Mouse (Mus musculus): Measurements from ENCODE around the gene Syde2. TPM values are rescaled to one million over a fixed set of nuclear protein-coding genes. Genes with fewer than 3 reads are reported as not detected.
"Not testable (repeated sequence)": the region's sequence is repeated elsewhere in the genome, so short reads cannot be mapped to it uniquely, and the experiment has no call there.

Gene Syde2
- polyA plus RNA-seq, 1 experiment from 2014 or later: 1.3 TPM

- Histone ChIP-seq H3K9me3 (replicated peaks) (no peaks in the 10 kb centered on the region), H3K27ac (no peak overlapping the region), H3K4me3 (no peak overlapping the region), H3K27me3 (ENCODE audit: low read depth, poor library complexity, severe bottlenecking) (peaks cover 34% of the 10 kb centered on the region), H3K4me1 (peaks cover 36% of the 10 kb centered on the region), H3K36me3 (no peaks in the 10 kb centered on the region)
- no peak for DNase-seq (ENCODE audit: low spot score)
- 92% methylated on average over 7 of the region's 7 CpGs for WGBS
Observed at GRCm38 (mm10) chr3:145985333-145985925, 2.2 kb upstream of the Syde2 start.

- no peaks in the 10 kb centered on the region for H3K9me3 ChIP-seq (replicated peaks)
- peaks cover 34% of the 10 kb centered on the region for H3K27me3 ChIP-seq (ENCODE audit: low read depth, poor library complexity, severe bottlenecking)
- 68% methylated on average over 6 of the region's 6 CpGs for WGBS
- H3K4me1 ChIP-seq: peaks cover 36% of the 10 kb centered on the region
- no peak overlapping the region for H3K27ac ChIP-seq
- H3K36me3 ChIP-seq: peaks cover 4% of the 10 kb centered on the region; the same call in 1 of the 2 replicates
- H3K4me3 ChIP-seq: peak overlapping the region; percentile 75; the same call in 1 of the 2 replicates
- DNase-seq (ENCODE audit: low spot score): no peak
Observed at GRCm38 (mm10) chr3:145986317-145987001, 1.2 kb upstream of the Syde2 start.

GRCm38 (mm10) chr3:145987970-145988683, 457 bp downstream of the Syde2 start:
- DNase-seq (ENCODE audit: low spot score): peak; percentile 73
- Histone ChIP-seq H3K4me1 (peaks cover 36% of the 10 kb centered on the region), H3K27ac (peak overlapping the region; percentile 91), H3K4me3 (peak overlapping the region; percentile 75), H3K9me3 (replicated peaks) (no peaks in the 10 kb centered on the region), H3K36me3 (peaks cover 4% of the 10 kb centered on the region; the same call in 1 of the 2 replicates), H3K27me3 (ENCODE audit: low read depth, poor library complexity, severe bottlenecking) (peaks cover 34% of the 10 kb centered on the region)
- WGBS: under 1% methylated on average over 100 of the region's 101 CpGs

- peak; percentile 72 for DNase-seq (ENCODE audit: low spot score)
- Histone ChIP-seq H3K27ac (peak overlapping the region; percentile 91), H3K36me3 (peaks cover 4% of the 10 kb centered on the region; the same call in 1 of the 2 replicates), H3K27me3 (ENCODE audit: low read depth, poor library complexity, severe bottlenecking) (peaks cover 34% of the 10 kb centered on the region), H3K9me3 (replicated peaks) (no peaks in the 10 kb centered on the region), H3K4me3 (peak overlapping the region; percentile 75), H3K4me1 (peaks cover 36% of the 10 kb centered on the region)
- WGBS: under 1% methylated on average over 44 of the region's 45 CpGs
Observed at GRCm38 (mm10) chr3:145988684-145989575, 1.3 kb downstream of the Syde2 start.

- 10% methylated on average over 11 of the region's 11 CpGs for WGBS
Observed at GRCm38 (mm10) chr3:145989576-145990081, 2.0 kb downstream of the Syde2 start.

GRCm38 (mm10) chr3:145991130-145991529, 3.5 kb downstream of the Syde2 start:
- DNase-seq (ENCODE audit: low spot score): no peak
- H3K4me1 ChIP-seq: peaks cover 32% of the 10 kb centered on the region
- peaks cover 21% of the 10 kb centered on the region for H3K27me3 ChIP-seq (ENCODE audit: low read depth, poor library complexity, severe bottlenecking)
- no peaks in the 10 kb centered on the region for H3K9me3 ChIP-seq (replicated peaks)
- peaks cover 4% of the 10 kb centered on the region; the same call in 1 of the 2 replicates for H3K36me3 ChIP-seq
- 86% methylated on average over 13 of the region's 13 CpGs for WGBS
- no peak overlapping the region for H3K27ac ChIP-seq
- H3K4me3 ChIP-seq: no peak overlapping the region

More at GRCm38 (mm10) chr3:145989576-145990081, 2.0 kb downstream of the Syde2 start:
- Histone ChIP-seq H3K27ac (no peak overlapping the region), H3K27me3 (ENCODE audit: low read depth, poor library complexity, severe bottlenecking) (peaks cover 34% of the 10 kb centered on the region), H3K36me3 (peaks cover 4% of the 10 kb centered on the region; the same call in 1 of the 2 replicates), H3K9me3 (replicated peaks) (no peaks in the 10 kb centered on the region), H3K4me3 (peak overlapping the region; percentile 75), H3K4me1 (peaks cover 32% of the 10 kb centered on the region)
- no peak for DNase-seq (ENCODE audit: low spot score)

- peaks cover 31% of the 10 kb centered on the region for H3K4me1 ChIP-seq
- DNase-seq (ENCODE audit: low spot score): no peak
Observed at GRCm38 (mm10) chr3:145991976-145992730, 4.5 kb downstream of the Syde2 start.

GRCm38 (mm10) chr3:145992796-145993195, 5.1 kb downstream of the Syde2 start:
- H3K27me3 ChIP-seq (ENCODE audit: low read depth, poor library complexity, severe bottlenecking): peaks cover 10% of the 10 kb centered on the region
- H3K27ac ChIP-seq: no peak overlapping the region
- H3K9me3 ChIP-seq (replicated peaks): no peaks in the 10 kb centered on the region
- 96% methylated on average over 10 of the region's 10 CpGs for WGBS
- no peak overlapping the region for H3K4me3 ChIP-seq
- peaks cover 4% of the 10 kb centered on the region; the same call in 1 of the 2 replicates for H3K36me3 ChIP-seq
- DNase-seq (ENCODE audit: low spot score): no peak
- H3K4me1 ChIP-seq: peaks cover 25% of the 10 kb centered on the region

More at GRCm38 (mm10) chr3:145991976-145992730, 4.5 kb downstream of the Syde2 start:
- Histone ChIP-seq H3K27ac (no peak overlapping the region), H3K4me3 (no peak overlapping the region), H3K9me3 (replicated peaks) (no peaks in the 10 kb centered on the region), H3K27me3 (ENCODE audit: low read depth, poor library complexity, severe bottlenecking) (peaks cover 14% of the 10 kb centered on the region), H3K36me3 (peaks cover 4% of the 10 kb centered on the region; the same call in 1 of the 2 replicates)
- WGBS: 86% methylated on average over 10 of the region's 10 CpGs

- H3K9me3 ChIP-seq (replicated peaks): no peaks in the 10 kb centered on the region
- H3K4me1 ChIP-seq: peaks cover 16% of the 10 kb centered on the region
- H3K4me3 ChIP-seq: no peak overlapping the region
- H3K27ac ChIP-seq: no peak overlapping the region
- peaks cover 3% of the 10 kb centered on the region; the same call in 1 of the 2 replicates for H3K27me3 ChIP-seq (ENCODE audit: low read depth, poor library complexity, severe bottlenecking)
- 87% methylated on average over 14 of the region's 14 CpGs for WGBS
- no peak for DNase-seq (ENCODE audit: low spot score)
- peaks cover 9% of the 10 kb centered on the region for H3K36me3 ChIP-seq
Observed at GRCm38 (mm10) chr3:145993481-145994201, 6.0 kb downstream of the Syde2 start.

GRCm38 (mm10) chr3:145995489-145995888, 7.8 kb downstream of the Syde2 start:
- Histone ChIP-seq H3K4me1 (no peaks in the 10 kb centered on the region), H3K27ac (no peak overlapping the region), H3K27me3 (ENCODE audit: low read depth, poor library complexity, severe bottlenecking) (no peaks in the 10 kb centered on the region), H3K36me3 (peaks cover 22% of the 10 kb centered on the region), H3K9me3 (replicated peaks) (no peaks in the 10 kb centered on the region), H3K4me3 (no peak overlapping the region)
- no peak for DNase-seq (ENCODE audit: low spot score)
- 91% methylated on average over 5 of the region's 5 CpGs for WGBS

- WGBS: 85% methylated on average over 5 of the region's 5 CpGs
- not testable (repeated sequence) for H3K9me3 ChIP-seq (replicated peaks); DNase-seq (ENCODE audit: low spot score); H3K27me3 ChIP-seq (ENCODE audit: low read depth, poor library complexity, severe bottlenecking); H3K27ac ChIP-seq; H3K4me1 ChIP-seq; H3K4me3 ChIP-seq
- H3K36me3 ChIP-seq: peaks cover 26% of the 10 kb centered on the region
Observed at GRCm38 (mm10) chr3:145996539-145996938, 8.9 kb downstream of the Syde2 start.
